Mouse (Mus musculus) megakaryocyte-erythroid progenitor cell, adult 5-6 weeks (primary cell): ENCODE measurements around the gene Enpp3. TPM values are rescaled to one million over a fixed set of nuclear protein-coding genes. Genes with fewer than 3 reads are reported as not detected.

Source experiments
- ATAC-seq: replicated peaks from 2 replicates; pipeline ENCODE4 v1.8.0; 2016; ENCODE audit warnings: mild to moderate bottlenecking, inconsistent platforms; ENCODE audit not compliant: severe bottlenecking, poor library complexity, low FRiP score, low TSS enrichment
- total RNA-seq, 2 experiments: library from RNA; stranded (forward) in 1 of 2; stranded (reverse) in 1 of 2; fragments of 200-1000, 215-1000 nt in 1 of 2; fragments of >200 nt in 1 of 2; fragmentation: Nextera tagmentation in 1 of 2; gene quantifications; 2 replicates each; pipeline ENCODE4 v1.2.3; 2014 to 2017

Enpp3 gene
- total RNA-seq, 2 experiments from 2014 or later = 1.2 to 1.4 TPM

DNA sequence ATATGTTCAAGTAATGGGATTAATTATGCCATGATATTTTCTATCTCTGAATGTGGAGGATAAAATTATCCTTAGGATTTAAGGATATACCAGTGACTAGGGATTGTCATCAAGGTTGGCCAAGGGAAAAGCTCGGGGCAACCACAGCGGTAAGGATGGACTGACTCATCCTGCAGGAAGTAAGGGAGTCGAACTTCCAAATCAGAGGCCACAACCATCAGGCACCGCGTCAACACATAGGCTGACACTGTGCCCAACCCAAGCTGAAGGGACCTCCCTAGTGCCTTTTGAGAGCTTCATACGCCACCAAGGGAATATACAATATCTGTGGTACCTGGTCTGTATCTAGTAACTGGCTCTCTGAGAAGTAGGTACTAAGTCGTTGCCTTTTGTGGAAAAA lies 73.1 kb downstream of the Enpp3 start:
- no peak for ATAC-seq

DNA sequence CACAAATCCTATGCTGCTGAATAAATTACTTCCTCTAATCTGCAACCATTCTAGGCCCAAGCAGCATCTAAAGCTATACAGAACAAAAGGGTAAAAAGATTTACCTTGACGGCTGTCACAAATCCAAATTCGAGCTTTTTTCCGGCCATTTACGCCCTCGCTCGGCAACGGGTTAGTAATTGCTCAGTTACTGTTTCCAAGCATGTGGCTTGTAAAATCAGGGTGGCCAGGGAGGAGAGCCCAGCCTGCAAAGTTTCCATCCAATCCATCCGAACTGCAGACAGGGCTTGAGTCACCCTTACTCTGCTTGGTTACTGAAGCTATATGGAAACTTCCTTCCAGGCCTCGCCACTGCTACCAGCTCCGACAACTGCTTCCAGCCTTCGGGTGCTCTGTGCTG lies 74.9 kb downstream of the Enpp3 start:
- no peak for ATAC-seq

DNA sequence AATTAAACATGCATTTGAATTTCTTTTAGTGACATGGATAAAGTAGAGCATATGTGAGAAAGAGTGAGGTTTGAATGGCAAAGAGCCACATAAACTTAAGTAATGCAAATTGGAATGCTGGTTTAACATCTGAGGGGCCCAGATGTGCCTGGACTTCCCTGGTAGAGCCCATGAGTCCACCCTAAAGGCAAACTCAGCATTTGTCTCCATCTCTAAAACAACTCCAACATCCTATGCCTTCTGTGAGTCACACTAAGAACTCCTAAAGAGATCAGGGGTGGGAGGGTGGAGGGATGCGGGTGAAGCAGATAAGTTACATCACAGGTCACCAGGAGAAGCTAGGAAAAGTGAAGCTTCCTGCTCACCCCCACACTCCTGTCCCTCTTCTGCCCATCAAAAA lies 76.6 kb downstream of the Enpp3 start:
- ATAC-seq = no peak

DNA sequence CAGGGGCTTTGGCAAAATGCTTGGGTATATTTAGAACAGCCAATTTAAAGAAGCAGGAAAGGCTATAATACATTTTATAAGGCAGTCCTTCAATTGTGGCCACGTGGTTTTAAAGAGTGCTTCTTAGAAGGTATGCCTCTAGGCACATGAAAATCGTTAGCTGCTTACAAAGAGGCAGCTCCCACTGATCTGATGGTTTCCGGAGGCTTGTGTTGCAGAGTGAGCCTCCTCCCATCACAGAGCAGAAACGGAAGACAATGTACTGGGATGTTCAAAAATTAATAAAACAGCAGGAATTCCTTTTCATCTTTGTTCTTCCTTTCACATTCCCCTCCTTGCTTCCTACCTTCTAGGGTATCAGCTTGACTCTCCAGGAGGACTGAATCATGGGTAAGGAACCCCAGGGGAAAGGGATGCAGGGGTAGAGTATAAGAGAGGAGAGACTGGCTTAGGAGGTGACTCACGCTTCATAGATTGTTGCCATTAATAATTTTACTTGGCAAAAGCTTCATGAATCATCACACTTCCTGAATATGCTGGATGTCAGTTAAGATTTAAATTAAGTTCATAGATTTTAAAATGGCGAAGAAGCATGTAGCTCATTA lies 77.4 kb downstream of the Enpp3 start:
- ATAC-seq = no peak

DNA sequence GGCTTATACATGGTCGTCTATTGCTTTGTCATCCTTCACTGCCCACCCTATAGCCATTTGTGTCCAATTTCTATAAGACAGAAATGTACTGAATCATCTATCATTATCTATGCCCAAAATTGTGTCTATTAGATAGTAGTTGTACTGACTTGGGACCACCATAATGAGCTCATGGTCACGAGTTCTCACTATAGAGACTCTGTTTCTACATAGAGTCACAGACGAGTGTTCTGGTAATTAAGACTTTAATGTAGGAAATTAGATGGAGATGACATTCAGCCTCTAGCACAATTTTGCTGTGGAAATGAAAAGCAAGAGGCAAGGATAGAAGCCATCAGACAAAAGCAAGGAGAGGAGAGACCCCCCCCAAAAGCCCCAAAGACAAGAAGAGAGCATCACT lies 78.0 kb downstream of the Enpp3 start:
- no peak for ATAC-seq

DNA sequence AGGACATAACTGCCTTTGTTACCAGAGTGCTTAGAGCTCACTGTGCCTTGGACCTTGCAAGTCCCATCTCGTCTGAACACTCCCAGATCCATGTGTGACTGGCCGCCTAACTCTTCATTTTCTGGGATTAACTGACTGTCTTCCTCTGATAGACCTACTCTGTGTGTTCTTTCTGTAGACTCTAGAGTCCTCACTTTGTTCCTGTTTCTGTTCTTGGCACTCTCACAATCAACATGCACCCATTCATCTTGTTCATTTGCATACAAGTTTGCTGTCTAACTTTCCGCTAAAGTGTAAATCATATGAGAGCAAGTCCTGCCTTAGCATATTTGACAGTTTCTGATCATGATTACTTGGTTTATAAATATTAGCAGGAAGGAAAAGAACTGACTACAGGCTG lies 79.4 kb downstream of the Enpp3 start:
- ATAC-seq = no peak

DNA sequence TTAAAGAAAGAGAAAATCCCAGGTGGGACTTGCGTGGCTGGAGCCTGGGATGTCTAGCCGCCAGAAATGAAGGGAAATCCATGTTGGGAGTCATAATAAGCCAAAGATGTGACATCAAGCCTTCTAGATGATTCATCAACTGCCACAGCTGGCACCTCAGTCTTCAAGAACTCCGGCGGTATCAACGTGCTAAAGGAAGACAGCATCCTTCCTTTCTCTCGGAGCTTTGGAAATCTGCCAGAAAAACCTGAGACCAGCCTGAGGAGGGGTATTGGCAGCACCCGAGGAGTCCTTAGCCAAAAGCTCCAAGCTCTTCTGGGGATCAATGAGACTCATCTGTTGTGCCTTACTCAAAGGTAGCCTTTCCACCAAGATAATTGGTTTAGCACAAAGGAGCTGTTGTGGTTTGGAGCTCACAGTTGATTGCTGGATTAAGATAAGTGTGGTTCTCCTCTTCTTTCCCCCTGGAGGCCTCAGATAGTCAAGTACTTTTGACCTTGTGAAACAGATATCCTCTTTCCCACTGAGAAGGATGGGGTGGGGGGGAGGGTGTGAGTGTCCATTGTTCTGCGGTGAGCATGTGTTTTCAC lies 84.2 kb downstream of the Enpp3 start:
- ATAC-seq = peak; percentile 93

DNA sequence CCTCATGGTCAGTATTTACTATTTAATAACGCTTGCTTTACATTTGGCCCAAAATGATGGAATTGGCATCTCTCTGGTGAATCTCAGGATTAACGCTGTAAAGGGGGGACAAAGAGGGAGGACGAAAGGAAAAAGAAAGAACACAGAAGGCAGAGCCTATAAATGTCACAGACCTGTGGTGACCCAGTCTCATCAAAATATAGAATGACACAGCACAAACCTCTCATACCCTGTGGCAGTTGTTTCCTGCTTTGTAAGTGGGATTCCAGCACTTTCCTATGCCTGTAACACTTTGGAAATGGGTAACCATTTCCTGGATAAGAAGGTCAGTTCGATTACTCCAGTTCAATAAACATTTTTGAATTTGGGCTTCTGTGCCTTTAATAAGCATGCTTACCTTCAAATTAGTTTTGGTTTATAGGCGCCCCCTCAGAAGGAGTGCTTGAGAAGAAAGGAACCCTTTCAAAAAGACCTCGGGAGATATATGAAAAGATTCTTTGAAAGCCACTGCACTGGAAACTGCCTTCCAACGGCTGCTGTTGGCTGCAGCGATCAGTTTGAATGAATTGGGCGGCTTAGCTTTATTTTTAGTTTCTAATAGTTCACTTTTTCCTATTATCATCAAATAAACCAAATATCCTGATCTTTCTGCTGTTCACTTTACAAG lies 87.6 kb downstream of the Enpp3 start:
- ATAC-seq = no peak

DNA sequence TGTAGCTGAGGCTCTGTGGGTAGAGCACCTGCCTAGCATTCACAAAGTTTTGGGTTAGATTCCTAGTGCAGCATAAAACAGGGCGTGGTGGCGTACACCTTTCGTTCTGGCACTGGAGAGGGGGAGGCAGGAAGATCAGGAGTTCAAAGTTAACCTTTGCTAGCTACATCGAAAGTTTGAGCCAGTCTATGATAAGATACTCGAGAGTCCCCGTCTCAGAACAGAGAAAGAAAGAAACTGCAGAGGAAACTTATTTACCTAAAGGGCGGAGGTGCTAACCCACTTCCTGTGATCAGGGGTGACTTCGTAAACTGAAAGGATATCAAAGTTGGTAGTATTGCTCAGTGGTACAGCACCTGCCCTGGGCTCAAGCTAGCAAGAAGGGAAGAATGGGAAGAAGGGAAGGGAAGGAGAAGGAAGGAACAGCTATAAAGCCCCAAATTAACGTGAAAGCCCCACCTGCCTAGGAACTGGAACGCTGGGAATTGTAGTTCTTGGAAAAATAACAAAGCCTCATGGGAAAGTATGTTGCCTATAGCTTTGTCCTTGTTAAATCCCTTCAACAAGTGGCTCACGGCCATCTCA lies 88.3 kb downstream of the Enpp3 start:
- 0 out of 2 replicates have a peak, but pooled peaks have one; percentile 9 for ATAC-seq

DNA sequence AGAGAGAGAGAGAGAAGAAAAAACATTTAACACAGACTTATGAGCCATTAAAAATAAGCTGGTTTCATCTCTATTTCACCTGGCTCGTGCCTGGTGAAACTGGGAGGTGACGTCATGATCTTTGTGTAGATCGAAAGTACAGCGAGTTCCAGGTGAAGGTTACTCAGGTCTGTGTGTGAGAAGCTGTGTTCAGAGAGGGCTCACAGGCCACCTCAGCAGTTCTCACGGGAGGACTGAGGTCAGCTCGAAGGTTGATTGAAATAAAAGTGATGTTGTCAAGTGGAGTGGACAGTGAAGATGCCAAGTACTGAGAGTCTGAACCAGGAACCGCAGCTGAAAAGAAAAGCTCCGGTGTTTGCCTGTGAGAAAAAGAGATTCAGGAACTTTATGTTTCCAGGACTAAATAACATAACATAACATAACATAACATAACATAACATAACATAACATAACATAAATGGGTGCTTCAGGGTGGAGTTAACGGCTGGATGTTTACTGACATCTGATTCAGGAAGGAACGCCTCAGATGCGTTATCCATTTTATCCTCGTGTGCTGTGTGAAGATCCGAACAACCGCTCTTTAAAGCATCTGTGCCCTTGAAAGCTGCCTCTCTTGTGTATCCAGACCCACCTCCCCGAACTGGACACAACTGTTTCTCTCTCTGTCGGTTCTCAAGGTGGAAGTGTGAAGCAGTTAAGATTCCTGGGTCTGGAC lies 88.9 kb downstream of the Enpp3 start:
- 0 out of 2 replicates have a peak, but pooled peaks have one; percentile 3 for ATAC-seq

DNA sequence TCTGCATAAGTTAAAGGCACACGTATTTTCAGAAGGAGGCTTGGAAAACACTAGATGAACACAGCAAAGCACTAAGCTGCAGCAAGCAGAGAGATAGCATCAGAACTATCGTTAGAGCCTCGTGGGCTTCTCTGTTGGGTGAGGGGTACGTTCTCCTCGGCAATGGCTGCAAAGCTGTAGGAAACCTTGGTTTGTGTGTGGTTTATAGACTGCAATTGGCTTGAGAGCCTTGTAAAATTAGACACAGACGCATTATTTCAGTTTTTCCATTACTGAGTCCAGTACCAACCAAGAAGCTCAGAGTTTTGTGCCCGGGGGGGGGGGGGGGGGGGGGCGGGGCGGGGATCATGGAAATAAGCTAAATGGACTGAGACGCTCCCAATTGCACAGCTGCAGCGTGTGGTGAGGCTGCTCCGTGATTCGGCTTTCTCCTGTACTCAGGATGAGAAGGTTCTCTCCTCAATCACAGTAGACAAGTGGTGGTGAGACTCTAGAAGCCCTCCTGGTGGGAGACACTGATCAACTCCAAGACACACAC lies 99.6 kb downstream of the Enpp3 start:
- no peak for ATAC-seq

DNA sequence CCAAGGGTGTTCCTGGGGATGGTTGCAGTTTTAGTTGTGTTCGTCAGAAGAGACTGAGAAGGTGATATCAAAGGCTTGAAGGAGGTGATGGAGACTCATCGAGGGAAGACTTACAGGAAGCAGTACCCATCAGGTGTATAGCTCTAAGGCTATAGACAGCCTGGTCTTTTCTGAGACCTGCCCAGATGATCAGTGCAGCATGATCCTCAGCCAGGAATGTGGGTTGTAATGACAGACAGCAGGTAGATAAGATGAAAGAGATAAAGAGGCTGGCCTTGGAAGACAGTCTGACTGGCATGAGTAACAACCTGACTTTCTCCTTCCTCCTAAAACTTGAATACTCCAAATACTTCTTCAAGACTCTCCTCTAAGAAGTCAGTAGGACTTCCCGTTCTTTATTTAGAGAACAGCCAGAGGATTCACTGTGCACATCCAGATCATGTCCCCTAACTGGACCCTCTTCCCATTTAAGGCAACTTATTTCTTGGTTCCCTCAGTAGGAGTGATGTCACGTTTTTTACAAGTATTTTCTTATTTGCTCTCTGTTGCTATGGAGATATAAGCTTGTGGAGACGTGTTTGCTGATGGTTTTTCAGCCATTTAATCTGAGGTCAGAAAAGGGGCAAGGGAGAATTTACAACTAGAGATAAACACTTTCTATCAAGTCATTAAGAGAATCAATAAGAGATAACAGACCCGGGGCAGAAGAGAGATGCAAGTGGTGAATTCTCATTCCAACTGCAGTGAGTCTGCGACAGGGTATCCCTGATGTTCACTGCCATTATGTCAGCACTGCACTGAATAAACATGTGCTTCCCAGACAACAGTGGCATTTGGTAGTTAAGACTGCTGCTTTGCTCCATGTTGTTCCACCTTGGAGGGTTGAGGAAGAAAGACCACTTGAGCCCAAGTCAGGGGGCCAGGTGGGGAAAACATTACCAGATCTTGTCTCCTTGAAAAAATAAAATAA lies 101.1 kb downstream of the Enpp3 start:
- no peak for ATAC-seq

DNA sequence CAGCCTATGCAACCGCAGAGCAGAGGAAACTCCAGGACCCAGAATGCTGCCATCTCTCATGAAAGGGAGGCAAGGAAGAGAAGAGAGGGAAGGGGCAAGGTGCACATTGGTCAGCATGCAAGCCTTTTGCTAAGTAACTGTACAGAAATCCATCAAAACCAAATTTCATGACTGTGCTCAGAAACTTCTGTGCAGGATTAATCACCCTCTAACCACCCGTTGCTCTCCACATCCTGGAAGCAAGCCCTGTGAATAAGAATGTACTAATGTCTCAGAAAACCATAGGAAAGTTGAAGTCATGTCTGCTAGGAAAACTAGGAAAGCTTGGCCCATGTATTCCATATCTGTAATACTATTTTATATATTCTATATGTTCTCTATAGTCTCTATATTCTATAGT lies 103.5 kb downstream of the Enpp3 start:
- no peak for ATAC-seq

DNA sequence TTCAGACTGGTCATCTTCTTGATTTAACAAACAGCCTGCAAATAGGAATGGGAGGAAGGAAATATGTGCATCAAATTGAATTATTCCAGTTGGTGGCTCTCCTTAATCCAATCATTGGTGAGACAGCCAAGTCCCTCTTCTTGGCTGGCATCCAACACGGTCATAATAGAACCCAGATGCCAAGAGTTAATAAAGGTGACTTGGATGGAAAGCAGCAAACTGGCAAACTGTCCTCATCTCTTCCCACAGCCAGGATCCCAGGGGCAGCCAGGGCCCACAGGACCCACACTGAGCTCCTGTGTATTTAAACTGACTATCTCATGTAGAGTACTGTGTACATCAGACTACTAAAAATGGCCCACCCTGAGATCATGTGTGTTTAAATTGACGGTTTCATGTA lies 104.2 kb downstream of the Enpp3 start:
- no peak for ATAC-seq

DNA sequence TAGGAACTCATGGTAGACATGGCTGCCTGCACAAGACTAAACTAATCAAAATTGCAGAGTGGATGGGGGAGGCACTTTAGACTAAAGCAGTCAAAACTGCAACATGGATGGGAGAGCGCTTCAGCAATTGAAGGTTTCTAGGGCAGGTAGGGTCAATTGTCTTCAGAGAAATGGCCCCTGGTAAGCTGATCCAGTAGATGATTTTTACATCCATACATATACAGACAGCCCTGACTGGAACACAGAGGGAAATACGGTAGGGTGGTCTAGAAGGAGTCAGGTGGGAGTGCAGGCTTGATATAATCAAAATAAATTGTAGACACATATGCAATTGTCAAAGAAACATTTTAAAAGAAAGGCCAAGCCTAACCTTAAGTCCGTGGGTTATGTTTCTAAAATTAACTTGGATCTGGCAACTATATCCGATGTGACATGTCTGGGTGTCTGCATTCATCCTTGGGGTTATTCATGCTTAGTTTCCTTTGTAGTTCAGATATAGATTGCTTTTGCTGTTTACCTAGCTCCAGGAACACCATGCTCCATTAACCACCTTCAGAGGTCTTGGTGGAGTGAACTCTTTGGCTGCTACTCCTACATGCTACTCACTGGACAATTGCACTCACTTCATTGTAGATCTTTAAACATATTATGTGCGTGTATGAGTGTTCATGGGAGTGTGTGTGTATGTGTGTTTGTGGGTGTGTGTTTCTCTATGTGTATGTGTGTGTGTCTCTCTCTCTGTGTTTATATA lies 107.4 kb downstream of the Enpp3 start:
- no peak for ATAC-seq

DNA sequence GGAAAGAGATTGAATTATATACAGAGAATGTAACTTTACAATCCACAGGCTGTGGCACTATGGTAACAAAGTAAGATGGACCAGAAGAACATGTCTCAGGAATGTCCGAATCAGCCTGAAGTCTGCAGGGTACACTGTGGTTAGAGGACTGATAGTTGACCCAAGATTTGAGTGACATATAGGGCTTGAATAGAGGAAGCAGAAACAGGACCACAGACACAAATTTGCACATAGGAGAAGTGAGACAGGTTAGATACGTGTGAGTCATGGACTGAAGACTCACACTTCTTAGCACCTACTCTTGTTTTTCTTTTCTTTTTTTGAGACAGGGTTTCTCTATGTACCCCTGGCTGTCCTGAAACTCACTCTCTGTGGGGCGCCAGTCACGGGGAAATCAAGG lies 115.1 kb downstream of the Enpp3 start:
- no peak for ATAC-seq

DNA sequence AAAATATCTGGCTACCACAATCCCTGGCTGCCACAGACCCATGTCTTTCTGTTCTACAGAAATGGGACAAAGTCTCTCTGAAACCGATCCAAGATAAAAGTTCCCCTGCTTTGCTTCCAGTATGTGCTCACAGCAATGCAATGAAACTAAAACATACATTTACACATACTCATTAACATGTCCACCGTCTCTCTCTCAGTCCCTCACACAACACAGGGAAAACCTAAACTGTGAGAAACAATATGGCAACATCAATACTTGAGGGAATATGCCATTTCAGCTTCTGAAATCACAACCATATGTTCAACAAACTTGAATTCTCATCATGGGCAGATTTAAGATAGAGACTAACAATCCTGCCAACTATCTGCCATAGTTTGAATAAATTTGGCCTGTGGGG lies 117.4 kb downstream of the Enpp3 start:
- no peak for ATAC-seq
